Mouse (Mus musculus) heart, embryonic 15.5 days (tissue): ENCODE data around the gene Bmt2. TPM values are rescaled to one million over a fixed set of nuclear protein-coding genes. Genes with fewer than 3 reads are reported as not detected.

Experiments
- ATAC-seq: fragments of 200-750 bp; cut with Nextera tagmentation; replicated peaks from 2 replicates; pipeline ENCODE4 v1.8.0; 2017; ENCODE audit warnings: low read depth, moderate TSS enrichment; ENCODE audit not compliant: insufficient number of reproducible peaks, insufficient read depth, low FRiP score
- H3K27ac ChIP-seq: fragments of 300-500 bp; sonication (generic); 2 replicates; pipeline ENCODE4 v1.5.1; 2015; ENCODE audit warnings: mild to moderate bottlenecking, inconsistent platforms
- H3K27me3 ChIP-seq: fragments of 300-500 bp; sonication (generic); 2 replicates; pipeline ENCODE4 v1.6.1; 2015; ENCODE audit warnings: inconsistent platforms
- H3K36me3 ChIP-seq: fragments of 300-500 bp; sonication (generic); 2 replicates; pipeline ENCODE4 v1.6.1; 2015; ENCODE audit warnings: mild to moderate bottlenecking, inconsistent platforms
- H3K4me1 ChIP-seq: fragments of 300-500 bp; sonication (generic); replicated peaks from 2 replicates; pipeline ENCODE4 v1.6.1; 2015; ENCODE audit warnings: inconsistent platforms
- H3K4me2 ChIP-seq: fragments of 300-500 bp; sonication (generic); 2 replicates; pipeline ENCODE4 v1.6.1; 2015; ENCODE audit warnings: inconsistent platforms, mild to moderate bottlenecking, moderate library complexity
- H3K4me3 ChIP-seq: fragments of 300-500 bp; sonication (generic); 2 replicates; pipeline ENCODE4 v1.5.1; 2015; ENCODE audit warnings: mild to moderate bottlenecking, inconsistent platforms
- H3K9ac ChIP-seq: fragments of 300-500 bp; sonication (generic); 2 replicates; pipeline ENCODE4 v1.6.1; 2015; ENCODE audit warnings: mild to moderate bottlenecking, inconsistent platforms
- H3K9me3 ChIP-seq: fragments of 300-500 bp; sonication (generic); replicated peaks from 2 replicates; pipeline ENCODE4 v1.6.1; 2016; ENCODE audit warnings: inconsistent platforms
- WGBS: fragments of 180-500 bp; shearing (Covaris S2); methylation state at CpG from one replicate; pipeline ENCODE4 v1.1.7; 2015; ENCODE audit warnings: mixed read lengths; 5-methylcytosine and 5-hydroxymethylcytosine counted together
- polyA plus RNA-seq: library from polyadenylated mRNA; unstranded; fragments of >200 nt; fragmentation: Nextera tagmentation; extraction: Ambion mirVana; gene quantifications from 2 replicates; pipeline ENCODE4 v1.2.1, GENCODE M21; 2015

Gene Bmt2
- polyA plus RNA-seq, 1 experiment from 2014 or later = 15.5 TPM

DNA sequence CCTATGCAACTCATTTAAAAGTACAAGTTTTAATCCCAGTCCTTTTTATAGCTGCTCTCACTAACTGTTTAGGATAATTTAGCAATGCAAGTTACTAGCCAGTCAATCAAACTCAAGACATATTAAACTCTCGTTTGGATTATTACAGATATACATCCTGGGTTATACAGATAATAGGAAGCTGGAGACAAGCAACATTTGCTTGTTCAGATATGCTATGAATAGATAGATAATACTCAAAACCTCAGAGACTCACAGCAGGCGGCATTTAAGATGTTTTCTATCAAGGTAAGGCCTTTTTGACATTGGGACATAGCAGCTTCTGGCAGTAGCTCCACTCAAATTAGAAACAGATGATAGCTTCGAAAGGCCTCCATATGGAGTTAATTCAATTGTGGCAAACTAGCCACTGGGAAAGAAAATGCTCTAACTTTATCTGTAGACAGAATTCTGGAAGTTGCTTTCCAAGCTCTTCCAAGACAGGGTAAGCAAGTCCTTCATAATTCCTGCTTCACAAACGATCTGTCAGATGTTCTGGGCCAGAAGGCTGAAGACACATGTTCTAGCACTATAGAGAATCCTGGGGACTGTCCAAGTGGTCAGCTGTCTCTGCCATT is 84.9 kb downstream of the Bmt2 start:
- 69% methylated on average over 4 of the region's 4 CpGs for WGBS
- H3K36me3 ChIP-seq = peaks cover 38% of the 10 kb centered on the region
- ATAC-seq = no peak

DNA sequence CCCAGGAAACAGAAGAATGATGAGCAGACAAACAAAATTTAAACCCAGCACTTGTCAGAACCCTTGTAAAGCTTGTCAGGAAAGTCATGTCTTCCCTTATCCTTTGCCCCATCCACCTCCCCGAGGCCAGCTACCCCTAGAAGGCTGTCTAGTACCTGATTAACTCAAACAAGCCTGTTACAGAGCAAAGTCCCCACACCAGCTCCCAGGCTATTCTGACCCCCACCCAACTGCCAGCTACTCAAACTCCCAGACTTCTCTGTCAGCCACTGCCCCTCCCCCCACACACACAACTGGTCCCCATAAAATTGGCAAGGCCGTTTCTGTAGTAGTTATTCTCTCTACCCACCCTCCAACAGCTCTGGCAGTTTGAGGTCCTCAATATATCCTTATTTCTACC is 91.2 kb downstream of the Bmt2 start:
- no peaks in the 10 kb centered on the region for H3K9me3 ChIP-seq

More for the DNA sequence above, 84.9 kb downstream of the Bmt2 start:
- peaks cover 4% of the 10 kb centered on the region; the same call in 1 of the 2 replicates for H3K4me1 ChIP-seq
- no peaks in the 10 kb centered on the region for H3K27me3 ChIP-seq
- no peak overlapping the region for H3K4me3 ChIP-seq
- H3K9ac ChIP-seq = no peak overlapping the region
- H3K27ac ChIP-seq = no peak overlapping the region
- H3K9me3 ChIP-seq = no peaks in the 10 kb centered on the region
- no peak overlapping the region for H3K4me2 ChIP-seq

DNA sequence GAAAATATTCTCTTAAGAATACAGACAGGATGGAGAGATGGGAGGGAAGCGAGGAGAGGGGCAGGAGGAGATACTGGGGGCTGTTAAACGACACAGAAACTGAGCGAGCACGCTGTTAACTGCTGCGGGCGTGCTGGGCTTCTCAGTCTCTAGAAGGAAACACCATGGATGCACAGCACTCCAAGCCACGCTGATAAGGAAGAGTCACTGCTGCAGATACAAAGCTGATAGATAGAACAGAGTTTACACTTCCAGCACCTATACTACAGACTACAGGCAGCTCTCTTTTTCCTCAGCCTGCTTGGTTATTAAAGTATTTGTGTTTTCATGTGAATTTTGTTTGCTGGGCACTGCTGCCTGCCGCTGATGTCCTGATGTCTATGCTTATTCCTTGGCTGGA is 91.6 kb downstream of the Bmt2 start:
- no peak overlapping the region for H3K27ac ChIP-seq
- H3K4me3 ChIP-seq = no peak overlapping the region
- H3K36me3 ChIP-seq = peaks cover 23% of the 10 kb centered on the region
- no peaks in the 10 kb centered on the region for H3K9me3 ChIP-seq
- H3K9ac ChIP-seq = no peak overlapping the region
- no peak overlapping the region for H3K4me2 ChIP-seq
- ATAC-seq = no peak
- H3K4me1 ChIP-seq = peaks cover 7% of the 10 kb centered on the region; the same call in 1 of the 2 replicates
- WGBS = 50% methylated on average over 8 of the region's 8 CpGs
- H3K27me3 ChIP-seq = no peaks in the 10 kb centered on the region

More for the DNA sequence above, 91.2 kb downstream of the Bmt2 start:
- Histone ChIP-seq H3K27me3 (no peaks in the 10 kb centered on the region), H3K4me2 (no peak overlapping the region), H3K4me3 (no peak overlapping the region), H3K4me1 (peaks cover 7% of the 10 kb centered on the region; the same call in 1 of the 2 replicates), H3K36me3 (peaks cover 26% of the 10 kb centered on the region), H3K9ac (no peak overlapping the region), H3K27ac (no peak overlapping the region)
- ATAC-seq = no peak
- WGBS = 37% methylated on average over 2 of the region's 2 CpGs

DNA sequence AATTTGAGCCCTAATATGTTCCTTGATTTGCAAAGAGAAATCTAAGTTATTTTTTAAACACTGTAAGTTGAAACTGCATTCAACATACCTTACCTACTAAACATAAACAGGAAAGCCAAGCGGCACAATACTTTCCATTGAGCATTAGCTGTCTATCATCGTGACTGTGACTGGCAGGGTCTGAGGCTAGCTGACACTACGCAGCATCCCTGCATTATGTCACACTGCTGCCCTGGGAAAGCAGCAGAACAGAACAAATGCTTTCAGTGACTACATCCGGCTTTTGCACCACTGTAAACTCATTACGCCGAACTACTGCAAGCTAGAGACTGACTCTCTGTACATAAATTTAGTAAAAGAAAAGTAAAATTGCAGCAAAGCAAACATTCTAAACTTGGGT is 93.0 kb downstream of the Bmt2 start:
- ATAC-seq = no peak
- no peak overlapping the region for H3K27ac ChIP-seq
- peaks cover 7% of the 10 kb centered on the region; the same call in 1 of the 2 replicates for H3K4me1 ChIP-seq
- 75% methylated on average over 6 of the region's 6 CpGs for WGBS
- H3K36me3 ChIP-seq = peaks cover 17% of the 10 kb centered on the region
- no peak overlapping the region for H3K4me3 ChIP-seq
- H3K9ac ChIP-seq = no peak overlapping the region
- H3K27me3 ChIP-seq = no peaks in the 10 kb centered on the region
- H3K9me3 ChIP-seq = no peaks in the 10 kb centered on the region
- no peak overlapping the region for H3K4me2 ChIP-seq

DNA sequence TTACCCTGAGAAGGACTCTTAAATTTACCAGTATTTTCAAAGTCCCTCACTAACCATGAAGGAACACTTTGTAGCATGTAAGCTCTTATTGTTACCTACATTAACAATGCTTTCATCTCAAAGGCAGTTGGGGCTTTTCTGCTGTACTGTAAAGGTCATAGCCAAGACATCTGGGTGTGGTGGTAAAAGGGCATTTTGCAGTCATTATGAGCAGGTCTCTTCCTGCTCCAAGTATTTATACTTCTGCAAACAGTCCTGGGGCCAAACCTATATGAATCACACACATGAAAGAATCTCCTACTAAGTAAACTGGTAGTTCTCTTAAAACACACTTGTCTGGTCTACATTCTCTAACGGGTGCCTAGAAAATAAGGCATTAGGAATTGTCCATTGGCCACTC is 95.7 kb downstream of the Bmt2 start:
- Histone ChIP-seq H3K9me3 (no peaks in the 10 kb centered on the region), H3K36me3 (peaks cover 13% of the 10 kb centered on the region; the same call in 1 of the 2 replicates), H3K9ac (no peak overlapping the region), H3K4me3 (no peak overlapping the region), H3K27me3 (no peaks in the 10 kb centered on the region), H3K4me1 (peaks cover 7% of the 10 kb centered on the region; the same call in 1 of the 2 replicates), H3K27ac (no peak overlapping the region), H3K4me2 (no peak overlapping the region)
- no peak for ATAC-seq
- 91% methylated on average over 1 of the region's 1 CpGs for WGBS

Other genes starting within 250 kb of the Bmt2 start
- gene Tmem168, start 69.9 kb downstream of the Bmt2 start, polyA plus RNA-seq = 30.3 and 33.0 TPM in 2 replicates
- 3.1 and 3.9 TPM in 2 replicates for gene Gpr85, start 162.0 kb upstream of the Bmt2 start, polyA plus RNA-seq
- gene 2610001J05Rik, start 193.6 kb upstream of the Bmt2 start, polyA plus RNA-seq = 110 and 118 TPM in 2 replicates